21 mouse cellular contexts compared by ENCODE assay signal in genomic region chr6:66347356-66347755, GRCm38 (mm10).
DNase-seq lines count a peak whose midpoint lies in the region; ATAC-seq lines count a peak whose summit lies in the region.
"Had no signal": no experiment of that assay in that cellular context is flagged by ENCODE, and none has a peak within 500 bp of the region (broad histone marks: within the 10 kb centered on the region; RNA-seq: fewer than 3 reads in every experiment).

No protein-coding gene starts in this region.

- no peaks in the 10 kb centered on the region for H3K9me3 ChIP-seq in hindbrain, embryonic 12.5 days (replicated peaks)
- H3K9me3 ChIP-seq in hindbrain, embryonic 10.5 days, result no peaks in the 10 kb centered on the region
- H3K9me3 ChIP-seq in liver, embryonic 16.5 days (replicated peaks; ENCODE audit: control insufficient read depth, low read length), result no peaks in the 10 kb centered on the region
- no peaks in the 10 kb centered on the region for H3K9me3 ChIP-seq in forebrain, embryonic 14.5 days (replicated peaks; ENCODE audit: control insufficient read depth, low read length)
- H3K9me3 ChIP-seq: forebrain, embryonic 12.5 days; heart, embryonic 12.5 days; limb, embryonic 13.5 days had no signal

- no peak overlapping the region for H3K9ac ChIP-seq in hindbrain, embryonic 12.5 days
- H3K9ac ChIP-seq in liver, embryonic 16.5 days (ENCODE audit: low read depth, low read length), result no peak overlapping the region
- H3K9ac ChIP-seq in forebrain, embryonic 14.5 days (ENCODE audit: low read length), result no peak overlapping the region
- H3K9ac ChIP-seq: forebrain, embryonic 12.5 days; heart, embryonic 12.5 days; limb, embryonic 13.5 days had no signal

- H3K4me2 ChIP-seq in hindbrain, embryonic 12.5 days (replicated peaks), result no peak overlapping the region
- H3K4me2 ChIP-seq in liver, embryonic 16.5 days (ENCODE audit: low read depth, low read length), result no peak overlapping the region
- no peak overlapping the region for H3K4me2 ChIP-seq in forebrain, embryonic 14.5 days (ENCODE audit: low read length)
- H3K4me2 ChIP-seq: forebrain, embryonic 12.5 days; heart, embryonic 12.5 days; limb, embryonic 13.5 days had no signal

- no peaks in the 10 kb centered on the region for H3K36me3 ChIP-seq in hindbrain, embryonic 12.5 days
- no peaks in the 10 kb centered on the region for H3K36me3 ChIP-seq in hindbrain, embryonic 10.5 days
- H3K36me3 ChIP-seq in liver, embryonic 16.5 days (ENCODE audit: control insufficient read depth, insufficient read depth), result no peaks in the 10 kb centered on the region
- no peaks in the 10 kb centered on the region for H3K36me3 ChIP-seq in forebrain, embryonic 14.5 days (ENCODE audit: control insufficient read depth, insufficient read depth, low read length)
- H3K36me3 ChIP-seq: forebrain, embryonic 12.5 days; heart, embryonic 12.5 days; limb, embryonic 13.5 days had no signal

- no peak for DNase-seq in hindbrain, embryonic 10.5 days (ENCODE audit: low spot score)
- DNase-seq in forebrain, embryonic 14.5 days (ENCODE audit: low spot score), result no peak
- no peak for DNase-seq in left cerebral cortex, postnatal 25 days (ENCODE audit: low spot score in 2 of 2)
- DNase-seq in layer of hippocampus, postnatal 25 days (ENCODE audit: extremely low spot score in 1 of 2, low spot score in 1 of 2), result no peak
- no peak for DNase-seq in layer of hippocampus, adult 9-10 months (ENCODE audit: low spot score)
- DNase-seq: adrenal gland, postnatal 25 days; cerebellum, adult 9-11 months; gastrocnemius, postnatal 36 days; heart, postnatal 36 days; kidney, adult 9 months; kidney, postnatal 4 days; right cerebral cortex, postnatal 25 days; thymus, postnatal 36 days had no signal

- no peaks in the 10 kb centered on the region for H3K27me3 ChIP-seq in hindbrain, embryonic 12.5 days
- H3K27me3 ChIP-seq in hindbrain, embryonic 10.5 days (ENCODE audit: insufficient read depth, poor library complexity, severe bottlenecking), result no peaks in the 10 kb centered on the region
- H3K27me3 ChIP-seq in liver, embryonic 16.5 days (ENCODE audit: control insufficient read depth, insufficient read depth, low read depth, low read length), result no peaks in the 10 kb centered on the region
- no peaks in the 10 kb centered on the region for H3K27me3 ChIP-seq in forebrain, embryonic 14.5 days (replicated peaks; ENCODE audit: control insufficient read depth, insufficient read depth, low read length)
- H3K27me3 ChIP-seq: forebrain, embryonic 12.5 days; heart, embryonic 12.5 days; limb, embryonic 13.5 days; Patski had no signal

- 96% methylated on average over 2 of the region's 2 CpGs for WGBS in hindbrain, embryonic 12.5 days
- 84% methylated on average over 2 of the region's 2 CpGs for WGBS in hindbrain, embryonic 10.5 days
- WGBS in liver, embryonic 16.5 days (ENCODE audit: insufficient replicate concordance), result 32% methylated on average over 2 of the region's 2 CpGs
- 92% methylated on average over 2 of the region's 2 CpGs for WGBS in forebrain, embryonic 14.5 days

- H3K4me1 ChIP-seq in hindbrain, embryonic 12.5 days, result no peaks in the 10 kb centered on the region
- no peaks in the 10 kb centered on the region for H3K4me1 ChIP-seq in hindbrain, embryonic 10.5 days (replicated peaks)
- no peaks in the 10 kb centered on the region; the same call in 1 of the 2 replicates for H3K4me1 ChIP-seq in liver, embryonic 16.5 days (ENCODE audit: control insufficient read depth, low read depth, low read length)
- no peaks in the 10 kb centered on the region for H3K4me1 ChIP-seq in forebrain, embryonic 14.5 days (ENCODE audit: control insufficient read depth, insufficient read depth, low read length)
- H3K4me1 ChIP-seq: forebrain, embryonic 12.5 days; heart, embryonic 12.5 days; limb, embryonic 13.5 days had no signal

- H3K27ac ChIP-seq in hindbrain, embryonic 12.5 days, result no peak overlapping the region
- H3K27ac ChIP-seq in hindbrain, embryonic 10.5 days, result no peak overlapping the region
- H3K27ac ChIP-seq in liver, embryonic 16.5 days (ENCODE audit: low read length), result no peak overlapping the region
- H3K27ac ChIP-seq in forebrain, embryonic 14.5 days (ENCODE audit: low read depth, low read length), result no peak overlapping the region
- H3K27ac ChIP-seq: forebrain, embryonic 12.5 days; limb, embryonic 13.5 days had no signal

- no peak overlapping the region for H3K4me3 ChIP-seq in hindbrain, embryonic 12.5 days
- H3K4me3 ChIP-seq in hindbrain, embryonic 10.5 days, result no peak overlapping the region
- H3K4me3 ChIP-seq in liver, embryonic 16.5 days (ENCODE audit: low read depth, low read length), result no peak overlapping the region
- no peak overlapping the region for H3K4me3 ChIP-seq in forebrain, embryonic 14.5 days (ENCODE audit: low read depth, low read length)
- H3K4me3 ChIP-seq: forebrain, embryonic 12.5 days; heart, embryonic 12.5 days; limb, embryonic 13.5 days had no signal

- ATAC-seq in hindbrain, embryonic 12.5 days (ENCODE audit: low FRiP score), result 0 out of 2 replicates have a peak, but pooled peaks have one; percentile 8
- peak; percentile 90 for ATAC-seq in granulocyte monocyte progenitor cell, adult 5-6 weeks (replicated peaks; ENCODE audit: poor library complexity, severe bottlenecking)
- peak; percentile 76 for ATAC-seq in liver, embryonic 16.5 days (ENCODE audit: low read depth)
- ATAC-seq in forebrain, embryonic 14.5 days, result no peak
- ATAC-seq: activated CD4-positive, CD25-positive, alpha-beta regulatory T cell, adult 4 months; Patski had no signal

- intact Hi-C loops in left cerebral cortex, postnatal 25 days (cut with DNase I), result no loop called here
